Mouse (Mus musculus) embryonic facial prominence, embryonic 10.5 days (tissue): ENCODE data around the gene Mypop. TPM values are rescaled to one million over a fixed set of nuclear protein-coding genes. Genes with fewer than 3 reads are reported as not detected.

ENCODE experiments used
- DNase-seq: peaks from one replicate; pipeline ENCODE4 v3.0.0-alpha.2; 2017; ENCODE audit warnings: low spot score
- H3K27ac ChIP-seq: fragments of 300-500 bp; sonication (generic); replicated peaks from 2 replicates; pipeline ENCODE4 v1.5.1; 2016; ENCODE audit warnings: mild to moderate bottlenecking
- H3K27me3 ChIP-seq: fragments of 300-500 bp; sonication (generic); replicated peaks from 2 replicates; pipeline ENCODE4 v1.6.1; 2016; ENCODE audit warnings: low read depth, mild to moderate bottlenecking; ENCODE audit not compliant: poor library complexity, severe bottlenecking
- H3K36me3 ChIP-seq: fragments of 300-500 bp; sonication (generic); replicated peaks from 2 replicates; pipeline ENCODE4 v1.6.1; 2016; ENCODE audit warnings: mild to moderate bottlenecking, moderate library complexity
- H3K4me1 ChIP-seq: fragments of 300-500 bp; sonication (generic); 2 replicates; pipeline ENCODE4 v1.6.1; 2016
- H3K4me3 ChIP-seq: fragments of 300-500 bp; sonication (generic); 2 replicates; pipeline ENCODE4 v1.5.1; 2016; ENCODE audit warnings: mild to moderate bottlenecking, moderate library complexity
- H3K9me3 ChIP-seq: fragments of 300-500 bp; sonication (generic); 2 replicates; pipeline ENCODE4 v1.6.1; 2016; ENCODE audit warnings: mild to moderate bottlenecking
- WGBS: fragments of 180-500 bp; shearing (Covaris S2); methylation state at CpG from one replicate; pipeline ENCODE4 v1.1.7; 2016; 5-methylcytosine and 5-hydroxymethylcytosine counted together
- polyA plus RNA-seq: library from polyadenylated mRNA; unstranded; fragments of >200 nt; fragmentation: Nextera tagmentation; extraction: Ambion mirVana; gene quantifications from 2 replicates; pipeline ENCODE4 v1.2.1, GENCODE M21; 2016

Mypop gene
- 4.0 and 4.1 TPM in 2 replicates for polyA plus RNA-seq

GRCm38 (mm10) chr7:18990601-18991295 lies at the start of gene Mypop:
Mypop (plus strand) TSS chr7:18991245.
- H3K27me3 ChIP-seq, result peaks cover 56% of the 10 kb centered on the region

GRCm38 (mm10) chr7:18942376-18942775 lies 48.7 kb upstream of the Mypop start:
- no peaks in the 10 kb centered on the region for H3K9me3 ChIP-seq
- H3K4me3 ChIP-seq, result 0 out of 2 replicates have a peak overlapping the region, but pooled peaks have one; percentile 9
- WGBS, result 26% methylated on average over 1 of the region's 1 CpGs
- no peak for DNase-seq
- H3K4me1 ChIP-seq, result peaks cover 10% of the 10 kb centered on the region
- H3K36me3 ChIP-seq, result peaks cover 23% of the 10 kb centered on the region
- peak overlapping the region; percentile 44 for H3K27ac ChIP-seq
- H3K27me3 ChIP-seq, result peaks cover 9% of the 10 kb centered on the region; the same call in 1 of the 2 replicates

More at GRCm38 (mm10) chr7:18990601-18991295, at the start of gene Mypop:
- peak; percentile 100 for DNase-seq
- H3K27ac ChIP-seq, result peak within 1 kb of the TSS; percentile 80
- H3K36me3 ChIP-seq, result peaks cover 16% of the 10 kb centered on the region
- no peaks in the 10 kb centered on the region for H3K9me3 ChIP-seq
- WGBS, result under 1% methylated on average over 37 of the region's 37 CpGs
- H3K4me1 ChIP-seq, result peaks cover 23% of the 10 kb centered on the region
- H3K4me3 ChIP-seq, result peak within 1 kb of the TSS; percentile 65

GRCm38 (mm10) chr7:18942815-18943214 lies 48.2 kb upstream of the Mypop start:
- H3K4me1 ChIP-seq, result peaks cover 10% of the 10 kb centered on the region
- H3K9me3 ChIP-seq, result no peaks in the 10 kb centered on the region
- no peak for DNase-seq
- H3K36me3 ChIP-seq, result peaks cover 23% of the 10 kb centered on the region
- WGBS, result 60% methylated on average over 9 of the region's 9 CpGs
- H3K27ac ChIP-seq, result no peak overlapping the region
- H3K4me3 ChIP-seq, result no peak overlapping the region
- peaks cover 9% of the 10 kb centered on the region; the same call in 1 of the 2 replicates for H3K27me3 ChIP-seq

GRCm38 (mm10) chr7:18948151-18948550 lies 42.9 kb upstream of the Mypop start:
- 72% methylated on average over 6 of the region's 6 CpGs for WGBS
- Histone ChIP-seq H3K4me1 (peaks cover 38% of the 10 kb centered on the region), H3K27ac (no peak overlapping the region; the same call in 1 of the 2 replicates)

GRCm38 (mm10) chr7:18949781-18950522 lies 41.1 kb upstream of the Mypop start:
- 0 out of 2 replicates have a peak, but pooled peaks cover 8% of the 10 kb centered on the region for H3K27me3 ChIP-seq
- H3K27ac ChIP-seq, result peak overlapping the region; percentile 61
- H3K36me3 ChIP-seq, result peaks cover 17% of the 10 kb centered on the region
- WGBS, result 22% methylated on average over 12 of the region's 12 CpGs
- peak; percentile 68 for DNase-seq
- H3K4me1 ChIP-seq, result peaks cover 38% of the 10 kb centered on the region
- peak overlapping the region; percentile 23 for H3K4me3 ChIP-seq
- no peaks in the 10 kb centered on the region for H3K9me3 ChIP-seq

More at GRCm38 (mm10) chr7:18948151-18948550, 42.9 kb upstream of the Mypop start:
- Histone ChIP-seq H3K27me3 (peaks cover 5% of the 10 kb centered on the region; the same call in 1 of the 2 replicates), H3K4me3 (no peak overlapping the region), H3K36me3 (peaks cover 23% of the 10 kb centered on the region), H3K9me3 (no peaks in the 10 kb centered on the region)
- DNase-seq, result no peak

- Histone ChIP-seq H3K4me1 (peaks cover 38% of the 10 kb centered on the region), H3K9me3 (no peaks in the 10 kb centered on the region), H3K27me3 (peaks cover 14% of the 10 kb centered on the region), H3K27ac (peak overlapping the region; percentile 36), H3K4me3 (peak overlapping the region; percentile 24), H3K36me3 (peaks cover 11% of the 10 kb centered on the region)
- 20% methylated on average over 18 of the region's 18 CpGs for WGBS
- DNase-seq, result peak; percentile 46
Observed at GRCm38 (mm10) chr7:18950523-18951315, 40.3 kb upstream of the Mypop start.

- 17% methylated on average over 15 of the region's 15 CpGs for WGBS
- Histone ChIP-seq H3K36me3 (peaks cover 8% of the 10 kb centered on the region), H3K9me3 (no peaks in the 10 kb centered on the region), H3K27ac (no peak overlapping the region), H3K4me1 (peaks cover 38% of the 10 kb centered on the region), H3K4me3 (peak overlapping the region; percentile 24), H3K27me3 (peaks cover 20% of the 10 kb centered on the region)
- peak; percentile 79 for DNase-seq
Observed at GRCm38 (mm10) chr7:18951397-18951796, 39.6 kb upstream of the Mypop start.

- Histone ChIP-seq H3K27ac (peak overlapping the region; percentile 66), H3K27me3 (peaks cover 79% of the 10 kb centered on the region), H3K36me3 (no peaks in the 10 kb centered on the region; the same call in 1 of the 2 replicates), H3K9me3 (no peaks in the 10 kb centered on the region), H3K4me3 (peak overlapping the region; percentile 69), H3K4me1 (peaks cover 36% of the 10 kb centered on the region)
- WGBS, result 1% methylated on average over 107 of the region's 107 CpGs
- peak; percentile 82 for DNase-seq
Observed at GRCm38 (mm10) chr7:18957569-18958383, 33.3 kb upstream of the Mypop start.

GRCm38 (mm10) chr7:18958384-18958766 lies 32.7 kb upstream of the Mypop start:
- peaks cover 42% of the 10 kb centered on the region for H3K4me1 ChIP-seq
- peak overlapping the region; percentile 66; the same call in 1 of the 2 replicates for H3K27ac ChIP-seq

GRCm38 (mm10) chr7:18959446-18959845 lies 31.6 kb upstream of the Mypop start:
- no peak for DNase-seq
- peaks cover 96% of the 10 kb centered on the region for H3K27me3 ChIP-seq

More at GRCm38 (mm10) chr7:18958384-18958766, 32.7 kb upstream of the Mypop start:
- H3K27me3 ChIP-seq, result peaks cover 85% of the 10 kb centered on the region
- no peaks in the 10 kb centered on the region for H3K9me3 ChIP-seq
- peak overlapping the region; percentile 69 for H3K4me3 ChIP-seq
- under 1% methylated on average over 21 of the region's 21 CpGs for WGBS
- no peak for DNase-seq
- H3K36me3 ChIP-seq, result no peaks in the 10 kb centered on the region; the same call in 1 of the 2 replicates

GRCm38 (mm10) chr7:18962171-18962792 lies 28.8 kb upstream of the Mypop start:
- H3K27me3 ChIP-seq, result peaks cover 100% of the 10 kb centered on the region
- no peaks in the 10 kb centered on the region for H3K36me3 ChIP-seq
- peaks cover 53% of the 10 kb centered on the region for H3K4me1 ChIP-seq
- no peak for DNase-seq
- H3K27ac ChIP-seq, result no peak overlapping the region
- H3K9me3 ChIP-seq, result no peaks in the 10 kb centered on the region
- under 1% methylated on average over 17 of the region's 17 CpGs for WGBS
- H3K4me3 ChIP-seq, result peak overlapping the region; percentile 46

More at GRCm38 (mm10) chr7:18959446-18959845, 31.6 kb upstream of the Mypop start:
- peaks cover 52% of the 10 kb centered on the region for H3K4me1 ChIP-seq
- 0 out of 2 replicates have a peak overlapping the region, but pooled peaks have one; percentile 8 for H3K4me3 ChIP-seq
- no peaks in the 10 kb centered on the region for H3K9me3 ChIP-seq
- no peak overlapping the region for H3K27ac ChIP-seq
- H3K36me3 ChIP-seq, result no peaks in the 10 kb centered on the region; the same call in 1 of the 2 replicates
- 60% methylated on average over 8 of the region's 8 CpGs for WGBS
